Mouse (Mus musculus): ENCODE data around the gene Ankrd55.

DNA sequence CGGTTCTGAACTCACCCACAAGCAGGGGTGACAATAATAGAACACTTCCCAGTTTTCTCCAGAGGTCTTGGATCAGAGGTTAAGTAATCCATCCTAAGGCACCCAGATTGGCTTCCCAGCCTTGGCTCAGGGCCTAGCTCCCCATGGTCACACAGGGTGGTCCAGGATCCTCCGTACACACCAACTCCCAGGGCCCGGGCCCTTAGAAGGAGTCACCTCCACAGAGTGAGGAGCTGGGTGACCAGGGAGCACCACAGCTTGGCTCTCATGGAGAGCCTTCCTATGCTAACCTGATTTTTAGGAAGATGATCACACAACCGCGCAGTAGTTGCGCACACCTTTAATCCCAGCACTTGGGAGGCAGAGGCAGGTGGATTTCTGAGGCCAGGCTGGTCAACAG is 127.6 kb downstream of the Ankrd55 start:
- no peak for TF ChIP-seq CTCF (IDR thresholded peaks at IDR 0.05; ENCODE audit: low read depth, low read length)
- TF ChIP-seq POLR2A (IDR thresholded peaks at IDR 0.05; ENCODE audit: extremely low read depth, insufficient read depth, low read length) = no peak
